Mouse (Mus musculus) limb, embryonic 12.5 days (tissue): ENCODE data around the gene Serpina3i. TPM values are rescaled to one million over a fixed set of nuclear protein-coding genes. Genes with fewer than 3 reads are reported as not detected.

Experiments used
- ATAC-seq: fragments of 200-750 bp; cut with Nextera tagmentation; 2 replicates; pipeline ENCODE4 v1.8.0; 2017; ENCODE audit warnings: low read depth, moderate TSS enrichment; ENCODE audit not compliant: insufficient number of reproducible peaks, insufficient read depth, low FRiP score, low TSS enrichment
- H3K27ac ChIP-seq: fragments of 300-500 bp; sonication (generic); 2 replicates; pipeline ENCODE4 v1.5.1; 2016; ENCODE audit warnings: mild to moderate bottlenecking, moderate library complexity
- H3K27me3 ChIP-seq: fragments of 300-500 bp; sonication (generic); 2 replicates; pipeline ENCODE4 v1.6.1; 2016; ENCODE audit warnings: mild to moderate bottlenecking, moderate library complexity
- H3K36me3 ChIP-seq: fragments of 300-500 bp; sonication (generic); 2 replicates; pipeline ENCODE4 v1.6.1; 2016; ENCODE audit warnings: mild to moderate bottlenecking, moderate library complexity
- H3K4me1 ChIP-seq: fragments of 300-500 bp; sonication (generic); replicated peaks from 2 replicates; pipeline ENCODE4 v1.6.1; 2016
- H3K4me2 ChIP-seq: fragments of 300-500 bp; sonication (generic); 2 replicates; pipeline ENCODE4 v1.6.1; 2016; ENCODE audit warnings: mild to moderate bottlenecking, moderate library complexity
- H3K4me3 ChIP-seq: fragments of 300-500 bp; sonication (generic); replicated peaks from 2 replicates; pipeline ENCODE4 v1.5.1; 2016; ENCODE audit warnings: mild to moderate bottlenecking
- H3K9ac ChIP-seq: fragments of 300-500 bp; sonication (generic); replicated peaks from 2 replicates; pipeline ENCODE4 v1.6.1; 2016; ENCODE audit warnings: mild to moderate bottlenecking, moderate library complexity
- H3K9me3 ChIP-seq: fragments of 300-500 bp; sonication (generic); 2 replicates; pipeline ENCODE4 v1.6.1; 2016; ENCODE audit warnings: mild to moderate bottlenecking, moderate library complexity
- WGBS: fragments of 180-500 bp; shearing (Covaris S2); methylation state at CpG from one replicate; pipeline ENCODE4 v1.1.7; 2016; 5-methylcytosine and 5-hydroxymethylcytosine counted together
- polyA plus RNA-seq: library from polyadenylated mRNA; unstranded; fragments of >200 nt; fragmentation: Nextera tagmentation; extraction: Ambion mirVana; gene quantifications from 2 replicates; pipeline ENCODE4 v1.2.1, GENCODE M21; 2016

The Serpina3i gene
- polyA plus RNA-seq, 1 experiment from 2014 or later, result 0.21 TPM

DNA sequence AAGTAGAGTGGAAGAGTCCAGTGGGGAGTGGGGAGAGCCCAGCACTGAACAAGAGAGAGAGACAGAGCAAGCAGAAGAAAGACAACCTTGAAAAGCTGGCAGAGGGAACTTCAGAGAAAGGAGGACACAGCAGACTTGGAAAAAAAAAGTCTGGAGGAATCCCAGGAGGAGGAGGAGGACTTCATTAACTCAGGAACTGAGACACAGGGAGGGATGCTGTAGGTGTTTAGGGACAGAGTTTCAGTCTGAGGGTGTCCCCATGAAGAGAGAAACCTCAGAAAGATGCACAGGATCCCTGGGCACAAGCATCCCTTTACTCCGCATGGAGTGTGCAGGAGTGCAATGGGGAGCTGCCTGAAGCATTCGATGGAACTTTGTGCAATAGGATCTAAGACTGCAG is 35.1 kb downstream of the Serpina3i start:
- Histone ChIP-seq H3K27me3 (no peaks in the 10 kb centered on the region), H3K4me1 (no peaks in the 10 kb centered on the region), H3K4me2 (no peak overlapping the region), H3K36me3 (no peaks in the 10 kb centered on the region), H3K9me3 (no peaks in the 10 kb centered on the region), H3K4me3 (no peak overlapping the region), H3K27ac (no peak overlapping the region), H3K9ac (no peak overlapping the region)
- ATAC-seq, result no peak
- WGBS, result 87% methylated on average over 2 of the region's 2 CpGs

GRCm38 (mm10) chr12:104305991-104306390 is 43.1 kb downstream of the Serpina3i start:
- no peak overlapping the region for H3K9ac ChIP-seq
- no peak overlapping the region for H3K4me2 ChIP-seq
- H3K36me3 ChIP-seq, result no peaks in the 10 kb centered on the region
- no peaks in the 10 kb centered on the region for H3K4me1 ChIP-seq
- WGBS, result 87% methylated on average over 4 of the region's 4 CpGs
- no peaks in the 10 kb centered on the region for H3K27me3 ChIP-seq
- H3K27ac ChIP-seq, result no peak overlapping the region
- H3K4me3 ChIP-seq, result no peak overlapping the region
- no peak for ATAC-seq
- peaks cover 8% of the 10 kb centered on the region for H3K9me3 ChIP-seq

DNA sequence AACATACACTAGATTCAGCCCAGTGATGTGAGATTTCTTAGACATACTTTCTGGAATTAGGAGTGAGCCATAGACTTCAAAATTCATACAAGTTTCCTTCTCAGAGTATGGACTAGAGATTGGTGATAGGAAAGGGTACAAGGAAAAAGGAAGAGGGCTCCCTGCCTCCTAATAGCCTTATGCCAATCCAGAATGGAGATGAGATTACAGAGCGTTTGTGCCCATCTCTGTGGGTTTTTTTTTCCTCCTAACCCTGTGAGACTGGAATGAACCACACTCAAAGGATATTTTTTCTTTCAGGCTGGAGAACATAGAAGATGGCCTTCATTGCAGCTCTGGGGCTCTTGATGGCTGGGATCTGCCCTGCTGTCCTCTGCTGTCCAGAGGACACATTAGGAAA is 51.3 kb downstream of the Serpina3i start, which contains the start of gene Serpina3j:
TSS of gene Serpina3j (plus strand) at position 301 of the 400 bp plus-strand sequence.
- Histone ChIP-seq H3K36me3 (no peaks in the 10 kb centered on the region), H3K9me3 (peaks cover 12% of the 10 kb centered on the region), H3K9ac (no peak within 1 kb of the TSS), H3K4me3 (no peak within 1 kb of the TSS), H3K27ac (no peak within 1 kb of the TSS), H3K4me2 (no peak within 1 kb of the TSS), H3K4me1 (no peaks in the 10 kb centered on the region), H3K27me3 (no peaks in the 10 kb centered on the region)
- WGBS, result 75% methylated on average over 1 of the region's 1 CpGs
- ATAC-seq, result no peak

Other genes with a start within 250 kb of the Serpina3i start
- gene Serpina9, start 249.4 kb upstream of the Serpina3i start, polyA plus RNA-seq, result not detected in 2 replicates
- gene Serpina12, start 218.7 kb upstream of the Serpina3i start, polyA plus RNA-seq, result not detected in 2 replicates
- gene Serpina5, start 162.0 kb upstream of the Serpina3i start, polyA plus RNA-seq, result not detected in 2 replicates
- not detected in 2 replicates for gene Serpina3a, start 150.4 kb upstream of the Serpina3i start, polyA plus RNA-seq
- gene Serpina3b, start 135.1 kb upstream of the Serpina3i start, polyA plus RNA-seq, result not detected in 2 replicates
- not detected in 2 replicates for gene Serpina3c, start 109.3 kb upstream of the Serpina3i start, polyA plus RNA-seq
- not detected in 2 replicates for gene Serpina3f, start 48.6 kb upstream of the Serpina3i start, polyA plus RNA-seq
- 0.26 and 0.42 TPM in 2 replicates for gene Serpina3g, start 26.9 kb upstream of the Serpina3i start, polyA plus RNA-seq
- gene Serpina3j, start 51.4 kb downstream of the Serpina3i start, polyA plus RNA-seq, result not detected in 2 replicates
- not detected in 2 replicates for gene Serpina3k, start 75.4 kb downstream of the Serpina3i start, polyA plus RNA-seq
- not detected in 2 replicates for gene Serpina3m, start 75.4 kb downstream of the Serpina3i start, polyA plus RNA-seq
- not detected in 2 replicates for gene Serpina3n, start 143.6 kb downstream of the Serpina3i start, polyA plus RNA-seq
- 29.0 and 32.3 TPM in 2 replicates for gene Gsc, start 210.2 kb downstream of the Serpina3i start, polyA plus RNA-seq